Mouse (Mus musculus) B cell, adult 2 months (primary cell): ENCODE measurements around the gene Dao.

Source experiments
- DNase-seq, 2 experiments: peaks; one replicate each; pipeline ENCODE4 v3.0.0; 2022

Gene Dao

DNA sequence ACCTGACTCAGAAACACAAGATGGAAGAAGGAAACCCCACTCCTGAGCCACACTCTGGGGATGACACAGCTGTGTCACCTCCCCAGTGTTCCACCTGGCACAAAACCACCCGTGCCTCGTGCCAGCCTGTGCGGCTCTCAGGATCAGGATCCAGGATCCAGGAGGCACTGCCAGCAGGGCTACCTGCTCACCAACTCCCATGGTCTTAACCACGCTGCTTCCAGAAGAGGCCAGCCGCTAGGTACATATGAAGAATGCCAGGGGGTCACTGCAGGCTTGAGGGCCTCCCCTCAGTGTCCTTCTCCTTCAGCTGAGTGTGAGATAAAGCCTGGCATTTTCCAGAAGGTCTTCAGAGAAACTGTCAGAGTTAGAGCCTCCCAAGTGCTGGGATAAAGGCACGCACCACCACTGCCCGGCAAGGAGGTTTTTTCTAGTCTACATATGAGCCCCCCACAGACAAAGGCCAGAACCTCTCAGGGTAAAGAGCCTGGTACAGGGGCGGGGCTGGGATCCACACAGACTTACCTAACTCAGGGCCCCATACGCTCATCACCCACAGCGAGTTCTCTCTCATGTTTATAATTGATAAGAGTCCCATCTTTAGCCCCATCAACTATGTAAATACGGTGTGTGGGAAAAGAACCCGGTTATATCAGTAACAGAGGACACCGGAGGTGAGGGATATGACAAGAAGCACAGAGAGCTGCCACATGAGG is 19.3 kb upstream of the Dao start:
- no peak for DNase-seq

DNA sequence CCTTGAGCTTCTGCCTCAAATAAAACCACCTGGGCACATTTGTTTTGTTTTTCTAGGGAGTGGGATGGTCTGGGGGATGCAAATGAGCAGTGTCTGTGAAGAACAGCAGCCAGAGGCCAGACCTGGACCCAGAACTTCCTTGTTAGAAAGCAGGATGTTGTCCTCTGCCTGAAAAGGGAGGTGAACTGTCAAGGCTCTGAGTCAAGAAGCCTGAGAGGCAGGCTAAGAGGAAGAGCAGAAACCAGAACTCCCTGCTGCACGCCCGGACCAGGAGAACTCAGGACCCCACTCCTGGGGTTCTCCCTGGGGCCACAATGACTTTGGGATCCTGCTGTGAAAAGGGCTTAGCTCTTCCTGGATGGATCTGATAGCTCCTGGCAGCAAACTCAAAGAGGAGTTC is 17.8 kb upstream of the Dao start:
- no peak for DNase-seq

DNA sequence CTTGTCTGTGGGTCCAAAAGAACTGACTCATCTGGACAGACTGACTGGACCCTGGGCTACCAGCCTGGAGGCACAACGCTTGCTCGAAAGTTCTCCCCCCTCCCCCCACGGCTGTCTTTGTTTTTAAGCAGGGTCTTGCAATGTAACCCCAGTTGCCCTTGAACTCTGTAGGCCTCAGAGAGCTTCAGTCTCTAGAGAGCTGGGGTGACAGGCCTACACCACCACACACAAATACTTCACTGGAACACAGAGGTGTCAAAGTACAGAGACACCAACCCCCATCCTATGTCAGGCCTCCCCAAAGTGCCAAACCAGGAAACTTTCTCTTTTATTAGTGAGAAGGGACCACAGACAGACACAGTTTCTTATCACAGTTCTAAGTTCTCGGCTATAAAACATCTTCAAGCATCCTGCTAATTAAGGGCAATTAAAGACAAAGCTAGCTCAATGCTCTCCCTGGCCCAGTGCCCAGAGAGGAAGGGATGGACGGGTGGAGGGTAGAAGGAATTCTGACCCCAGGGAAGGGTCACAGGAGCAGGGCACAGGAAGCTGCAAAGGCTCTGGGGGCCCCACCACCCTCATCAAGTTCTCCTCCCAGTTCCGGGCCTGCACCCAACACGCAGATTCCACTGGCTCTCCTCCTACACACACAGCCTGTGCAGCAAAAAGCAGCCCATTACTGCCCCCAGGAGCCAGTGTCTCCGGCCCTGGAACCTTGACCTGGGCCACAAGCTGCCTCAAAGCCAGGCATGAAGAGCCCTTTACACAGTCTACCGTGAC is 17.1 kb upstream of the Dao start:
- no peak for DNase-seq

DNA sequence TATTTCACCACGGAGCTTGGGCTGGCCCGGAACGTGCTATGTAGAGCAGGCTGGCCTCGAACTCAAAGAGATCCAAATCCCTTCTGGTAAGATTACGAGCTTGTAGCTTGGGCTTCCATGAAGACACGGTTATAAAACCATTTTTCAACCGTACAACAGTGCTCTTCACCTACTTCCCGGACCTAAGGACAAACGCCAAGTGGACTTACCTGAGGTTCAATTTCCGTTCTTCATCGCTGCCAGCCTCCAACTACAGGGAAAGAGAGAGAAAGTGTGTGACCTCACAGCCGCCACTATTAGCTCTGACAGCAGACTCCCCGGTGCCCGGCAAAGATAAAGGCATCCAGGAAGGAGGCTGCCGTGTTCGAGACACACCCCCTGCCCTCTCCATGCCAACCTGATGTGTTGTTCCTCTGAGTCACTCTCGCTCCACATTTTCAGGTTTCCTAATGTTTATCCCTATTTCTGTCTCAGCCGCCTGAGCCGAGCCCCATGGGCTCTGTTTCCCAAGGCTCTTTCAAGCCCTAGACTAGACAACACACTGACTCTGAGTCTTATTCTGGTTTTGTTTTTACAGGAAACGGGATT is 14.0 kb upstream of the Dao start:
- no peak for DNase-seq

DNA sequence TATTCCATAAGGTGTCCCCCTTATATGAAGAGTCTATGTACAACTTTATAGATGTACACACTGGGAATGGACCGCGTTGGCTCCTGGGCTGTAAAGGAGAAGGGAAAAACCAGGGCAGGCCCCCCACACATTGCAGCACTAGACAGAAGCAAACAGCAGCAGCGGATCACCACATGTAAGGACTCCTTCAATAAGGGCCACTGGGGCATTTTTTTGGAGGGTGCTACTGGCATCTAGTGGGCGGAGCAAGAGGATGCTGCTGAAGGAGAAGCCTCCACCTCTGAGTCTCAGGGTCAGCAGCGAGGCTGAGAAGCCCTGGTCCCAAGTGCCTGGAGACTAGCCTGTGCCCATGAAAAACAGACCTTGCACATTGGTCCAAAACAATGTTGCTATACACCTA is 12.9 kb upstream of the Dao start:
- no peak for DNase-seq

DNA sequence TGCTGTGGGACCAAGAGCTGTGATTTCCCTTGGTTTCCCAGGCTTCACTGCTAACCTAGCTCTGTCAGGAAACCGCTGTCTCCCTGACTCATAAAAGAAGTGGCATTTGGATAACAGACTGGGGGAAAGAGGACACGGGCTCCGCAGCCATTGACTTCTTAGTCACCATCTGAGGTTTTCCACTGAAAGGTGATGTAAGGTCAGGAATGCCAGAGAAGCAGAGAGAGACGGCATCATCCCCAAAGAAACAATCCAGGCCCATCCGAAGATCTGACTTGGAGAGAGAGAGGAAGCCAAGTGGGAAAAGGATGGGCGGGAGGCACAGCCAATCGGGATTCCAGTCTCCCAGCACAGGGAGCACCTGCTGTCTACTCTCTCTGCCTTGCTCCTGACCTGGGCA is 12.4 kb upstream of the Dao start:
- DNase-seq: no peak

DNA sequence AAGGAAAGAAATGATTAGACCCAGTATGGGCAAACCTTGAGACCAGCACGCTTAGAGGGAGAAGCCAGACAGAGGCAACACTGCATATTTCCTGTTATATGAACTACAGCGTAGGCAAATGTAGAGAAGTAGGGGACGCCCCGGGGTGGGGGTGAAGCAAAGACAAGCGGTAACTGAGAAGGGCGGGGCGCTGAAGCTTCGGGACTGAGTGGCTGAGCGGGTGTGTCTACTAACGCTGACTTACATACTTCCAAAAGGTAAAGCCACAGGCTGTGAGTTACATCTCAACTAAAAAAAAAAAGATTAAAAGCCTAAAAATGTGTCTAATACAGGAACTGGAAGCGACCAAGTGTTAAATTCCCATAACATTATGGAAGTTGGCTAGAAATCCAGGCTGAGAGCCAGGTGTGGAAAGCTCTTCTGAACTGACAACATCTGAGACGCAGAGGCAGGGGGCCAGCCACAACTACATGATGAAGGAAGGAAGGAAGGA is 11.1 kb upstream of the Dao start:
- peak; percentile 92 to 96 for DNase-seq

DNA sequence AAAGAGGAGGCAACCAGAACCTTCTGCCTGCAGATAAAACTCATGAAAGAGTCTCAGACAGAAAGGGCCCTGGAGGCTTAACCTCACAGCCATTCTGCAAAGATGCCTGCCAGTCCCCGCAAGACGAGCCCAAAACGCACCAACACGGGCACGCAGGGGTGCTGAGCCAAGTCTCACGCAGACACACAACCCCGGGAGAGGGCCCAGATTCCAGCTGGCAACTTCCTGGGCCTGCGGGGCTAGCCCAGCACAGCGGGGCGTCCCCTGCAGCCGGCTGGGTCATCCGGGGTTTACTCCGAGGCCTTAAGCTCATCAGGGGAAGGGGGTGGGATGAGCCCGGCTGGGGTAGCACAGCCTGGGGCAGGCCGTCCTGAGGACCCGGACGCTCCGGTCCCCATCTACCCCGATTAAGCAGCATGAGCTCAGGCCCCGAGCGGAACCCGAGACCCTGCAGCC is 10.4 kb upstream of the Dao start:
- peak; percentile 51 to 53 for DNase-seq

DNA sequence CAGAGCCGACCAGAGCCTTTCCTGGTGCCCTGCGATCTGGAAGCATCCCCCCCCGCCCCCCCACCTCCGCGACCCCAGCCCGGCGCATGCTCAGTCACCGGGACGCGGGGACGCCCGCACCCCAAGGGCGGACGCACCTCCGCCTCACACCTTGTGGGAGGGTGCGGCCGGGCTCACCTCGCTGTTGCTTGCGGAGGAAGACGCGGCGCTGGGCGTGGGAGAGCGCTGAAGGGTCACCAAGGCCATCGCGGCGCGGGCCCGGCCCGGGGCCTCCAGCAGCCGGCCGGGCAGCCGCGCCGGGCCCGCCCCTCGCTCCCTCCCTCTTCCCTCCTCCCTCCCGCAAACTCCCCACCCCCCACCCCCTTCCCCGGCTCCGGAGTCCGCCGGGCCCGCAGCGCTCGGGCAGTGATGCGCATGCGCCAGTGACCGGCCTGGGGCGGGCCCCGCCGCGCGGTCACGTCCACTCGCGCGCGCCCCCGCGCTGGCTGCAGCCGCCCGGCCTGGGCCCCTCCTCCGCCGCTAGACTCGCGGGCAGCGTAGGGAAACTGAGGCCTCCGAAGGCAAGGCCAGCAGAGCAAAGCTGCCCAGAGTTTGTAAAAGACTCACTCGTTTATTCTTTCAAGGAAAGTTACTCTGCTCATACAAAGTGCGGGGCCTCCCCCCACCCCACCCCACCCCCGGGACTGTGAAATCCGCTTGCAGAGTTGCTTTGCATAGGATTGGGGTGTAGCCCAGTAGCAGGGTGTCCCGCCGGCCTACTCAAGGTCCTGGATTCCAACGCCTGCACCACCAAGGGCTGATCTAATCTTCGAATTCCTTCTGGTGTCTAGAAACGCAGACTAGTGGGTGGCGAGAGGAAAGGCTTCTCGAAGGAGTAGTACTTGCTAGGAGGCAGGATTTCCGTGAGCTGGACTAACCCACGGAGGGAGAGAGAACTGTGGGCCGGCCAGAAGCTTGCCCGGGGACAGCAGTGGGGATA is 9.7 kb upstream of the Dao start, which contains the start of gene Ssh1:
TSS of gene Ssh1 (minus strand) at position 408 of the 979 bp plus-strand sequence.
- DNase-seq: peak; percentile 77 to 83

DNA sequence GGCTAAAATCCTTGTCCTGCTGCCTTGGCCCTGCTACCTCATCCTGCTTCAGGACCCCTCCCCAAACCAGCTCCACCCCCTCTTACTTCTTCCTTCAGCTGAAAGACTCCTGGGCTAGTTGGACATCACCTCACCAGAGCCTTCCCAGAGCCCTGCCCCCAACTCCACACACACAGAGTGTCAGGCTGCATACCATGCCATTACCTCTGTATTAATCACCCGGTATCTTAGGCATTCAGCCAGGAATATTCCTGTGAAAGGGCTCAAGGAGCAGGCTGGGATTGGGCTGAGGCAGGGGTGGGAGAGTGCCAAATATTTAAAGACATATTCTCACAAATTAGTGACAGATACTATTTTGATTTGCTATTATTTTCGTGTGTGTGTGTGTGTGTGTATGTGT is 7.0 kb upstream of the Dao start:
- no peak for DNase-seq

DNA sequence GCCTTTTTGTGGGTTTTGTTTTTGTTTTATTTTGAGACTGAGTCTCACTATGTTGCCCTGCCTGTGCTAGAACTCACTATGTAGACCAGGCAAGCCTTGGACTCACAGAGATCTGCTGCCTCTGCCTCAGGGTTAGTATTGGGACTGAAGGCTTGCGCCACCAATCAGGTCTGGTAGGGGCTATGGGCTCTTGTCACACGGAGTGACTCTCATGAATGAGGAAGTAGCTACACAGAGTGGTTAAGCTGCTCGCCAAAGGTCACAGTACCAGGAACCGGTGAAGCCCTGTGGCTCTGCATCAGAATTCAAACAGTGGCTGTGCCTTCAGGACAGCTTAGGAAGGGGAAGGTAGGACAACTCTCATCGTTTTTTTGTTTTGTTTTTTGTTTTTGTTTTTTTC is 4.1 kb upstream of the Dao start:
- peak; percentile 62 to 64 for DNase-seq

DNA sequence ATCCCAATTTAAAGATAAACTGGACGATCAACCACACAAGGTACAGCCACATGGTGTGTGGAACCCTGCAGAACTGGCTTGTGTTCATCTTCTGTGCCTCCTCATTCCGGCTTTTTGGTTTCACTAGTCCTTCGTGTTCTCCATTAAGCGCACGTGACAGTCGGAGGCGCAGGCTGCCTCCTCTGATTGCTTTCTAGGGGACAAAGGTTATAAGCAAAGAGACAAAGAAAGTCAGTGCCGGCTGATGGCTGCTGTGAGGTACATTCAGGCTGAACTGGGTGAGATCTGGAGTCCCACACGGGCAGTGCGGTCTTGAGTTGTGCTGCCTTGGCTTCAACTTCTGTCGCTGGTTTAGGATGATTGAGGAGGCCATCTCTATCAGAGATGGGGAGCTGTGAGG is 1.1 kb downstream of the Dao start:
- DNase-seq: no peak

DNA sequence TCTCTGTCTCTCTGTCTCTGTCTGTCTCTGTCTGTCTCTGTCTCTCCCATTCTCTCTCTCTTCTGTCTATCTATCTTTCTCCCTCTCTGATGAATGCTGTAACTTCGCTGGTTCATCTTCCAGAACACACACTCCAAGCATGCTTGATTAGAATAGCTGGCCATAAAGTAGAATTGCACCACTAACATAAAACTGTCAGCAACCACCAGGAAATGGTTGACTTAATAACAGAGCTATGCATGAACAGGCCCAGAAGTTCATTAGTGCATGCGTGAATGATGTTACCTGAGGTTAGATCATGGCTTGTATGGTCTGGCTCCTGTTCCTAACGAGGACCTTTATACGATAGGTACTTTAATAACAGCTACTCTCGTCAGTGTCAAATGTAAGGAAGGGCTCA is 1.6 kb downstream of the Dao start:
- no peak for DNase-seq

DNA sequence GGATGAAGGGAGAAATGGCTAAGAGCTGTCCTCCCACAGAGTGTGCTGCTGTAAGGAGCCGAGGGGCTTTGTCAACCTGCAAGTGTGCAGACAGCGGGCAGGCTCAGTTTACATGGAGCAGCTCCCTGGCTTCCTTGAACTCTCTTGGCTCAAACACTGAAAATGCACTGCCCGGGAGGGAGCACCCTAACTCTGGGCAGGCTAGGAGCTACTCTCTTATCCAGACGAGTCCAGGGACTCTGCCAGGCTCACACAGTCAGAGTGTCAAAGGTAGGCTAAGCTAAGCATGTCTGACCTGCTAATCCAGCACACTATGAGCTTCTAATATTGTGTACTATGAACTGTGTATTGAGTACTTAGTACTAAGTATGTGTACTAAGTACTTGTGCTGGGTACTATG is 3.5 kb downstream of the Dao start:
- DNase-seq: no peak

DNA sequence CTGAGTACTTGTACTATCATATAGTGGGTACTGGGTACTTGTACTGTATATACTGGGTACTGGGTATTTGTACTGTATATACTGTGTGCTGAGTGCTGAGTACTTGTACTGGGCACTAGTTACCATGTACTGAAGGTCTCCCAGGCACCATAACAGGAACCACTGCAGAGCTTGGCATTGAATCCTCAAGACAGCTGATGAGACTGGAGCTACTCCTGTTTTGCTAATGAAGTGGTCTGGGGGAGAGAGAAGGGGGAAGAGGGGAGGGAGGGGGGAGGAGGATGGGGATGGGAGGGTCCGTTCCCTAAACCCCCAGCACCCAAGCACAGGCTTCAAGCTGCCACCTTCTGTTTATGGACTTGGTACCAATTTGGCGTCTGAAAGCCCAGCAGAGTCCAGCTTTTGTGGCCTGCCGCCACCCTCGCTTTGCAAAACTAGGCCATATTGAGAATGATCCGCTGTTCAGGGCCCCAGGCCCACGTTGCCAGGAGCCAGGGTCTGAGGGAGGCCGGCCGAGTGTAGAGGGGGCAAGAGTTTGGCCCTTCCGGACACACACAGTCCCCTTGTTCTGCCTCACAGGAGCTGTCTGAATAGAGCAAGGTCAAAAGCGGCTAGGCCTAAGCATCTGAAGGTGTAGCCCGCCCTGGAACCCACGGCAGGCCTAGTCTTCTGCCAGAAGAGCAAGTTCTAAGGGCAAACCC is 4.4 kb downstream of the Dao start:
- DNase-seq: no peak

DNA sequence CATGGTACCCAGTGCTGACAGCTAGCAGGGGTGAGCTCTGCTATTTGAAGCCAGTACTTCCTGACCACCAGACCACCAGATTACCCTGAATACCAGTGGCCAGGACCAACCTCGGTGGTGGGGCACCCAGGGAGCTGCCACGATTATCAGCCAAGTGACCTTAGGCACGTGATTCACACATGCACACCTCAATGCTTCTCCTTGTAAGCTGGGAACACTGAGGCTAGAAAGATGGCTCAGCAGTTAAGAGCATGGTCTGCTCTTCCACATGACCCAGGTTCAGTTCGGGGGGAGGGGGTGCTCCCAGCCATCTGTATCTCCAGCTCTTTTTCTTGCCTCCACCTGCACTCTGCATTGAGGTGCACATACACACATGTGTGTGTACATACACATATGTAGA is 5.5 kb downstream of the Dao start:
- DNase-seq: no peak

DNA sequence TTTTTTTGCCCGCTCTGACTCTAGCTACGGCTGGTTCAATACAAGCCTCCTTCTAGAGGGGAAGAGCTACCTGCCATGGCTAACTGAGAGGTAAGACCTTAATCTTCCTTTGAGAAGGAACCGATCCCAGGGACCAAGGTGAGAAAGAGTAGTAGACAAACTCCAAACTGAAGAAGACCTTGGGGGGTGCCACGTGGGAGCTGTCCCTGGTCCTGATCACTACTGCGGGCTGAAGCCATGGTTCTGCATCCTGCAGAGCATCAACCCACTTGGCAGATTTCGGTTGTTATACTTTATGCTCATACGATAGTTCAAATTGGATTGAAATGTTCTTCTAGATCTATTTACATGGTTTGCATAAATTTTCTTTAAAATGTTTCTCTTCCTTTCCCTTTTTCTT is 11.6 kb downstream of the Dao start:
- peak; percentile 33 to 34 for DNase-seq

DNA sequence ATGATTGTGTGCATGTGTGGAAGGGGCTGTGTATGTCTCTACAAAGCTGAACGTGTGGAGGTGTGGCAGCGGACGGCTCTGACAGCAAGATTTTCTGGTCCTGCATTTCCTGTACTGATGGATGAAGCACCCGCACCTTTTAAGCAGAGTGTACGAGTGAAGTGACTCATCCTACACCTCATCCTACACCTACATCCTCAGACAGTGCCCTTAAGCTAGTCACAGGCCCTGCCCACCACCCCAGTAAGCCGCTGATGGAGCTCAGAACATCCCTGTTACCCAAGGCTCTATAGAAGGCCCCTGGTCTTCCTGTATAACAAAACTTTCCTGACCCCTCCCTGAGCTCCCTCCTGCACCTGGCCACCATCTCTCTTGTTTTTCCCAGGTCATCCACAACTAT is 20.9 kb downstream of the Dao start:
- DNase-seq: no peak

DNA sequence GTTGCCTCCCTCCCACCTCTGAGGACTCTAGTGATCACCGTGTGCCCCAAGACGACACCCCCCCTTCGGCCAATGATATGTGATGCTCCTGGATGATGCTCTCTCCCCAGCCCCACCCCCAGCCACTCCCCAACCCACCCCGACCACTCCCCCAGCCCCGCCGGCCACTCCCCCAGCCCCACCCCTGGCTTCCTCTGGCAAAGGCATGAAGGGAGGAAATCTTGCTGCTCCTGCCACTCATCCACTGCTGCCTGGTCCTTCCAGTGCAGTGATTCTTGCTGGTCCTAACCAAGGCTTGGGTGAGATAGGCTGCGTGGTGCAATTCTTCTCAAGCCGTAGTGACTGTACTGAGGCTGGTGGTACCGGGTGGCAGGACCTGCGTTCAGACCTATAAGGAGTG is 21.4 kb downstream of the Dao start:
- DNase-seq: no peak

DNA sequence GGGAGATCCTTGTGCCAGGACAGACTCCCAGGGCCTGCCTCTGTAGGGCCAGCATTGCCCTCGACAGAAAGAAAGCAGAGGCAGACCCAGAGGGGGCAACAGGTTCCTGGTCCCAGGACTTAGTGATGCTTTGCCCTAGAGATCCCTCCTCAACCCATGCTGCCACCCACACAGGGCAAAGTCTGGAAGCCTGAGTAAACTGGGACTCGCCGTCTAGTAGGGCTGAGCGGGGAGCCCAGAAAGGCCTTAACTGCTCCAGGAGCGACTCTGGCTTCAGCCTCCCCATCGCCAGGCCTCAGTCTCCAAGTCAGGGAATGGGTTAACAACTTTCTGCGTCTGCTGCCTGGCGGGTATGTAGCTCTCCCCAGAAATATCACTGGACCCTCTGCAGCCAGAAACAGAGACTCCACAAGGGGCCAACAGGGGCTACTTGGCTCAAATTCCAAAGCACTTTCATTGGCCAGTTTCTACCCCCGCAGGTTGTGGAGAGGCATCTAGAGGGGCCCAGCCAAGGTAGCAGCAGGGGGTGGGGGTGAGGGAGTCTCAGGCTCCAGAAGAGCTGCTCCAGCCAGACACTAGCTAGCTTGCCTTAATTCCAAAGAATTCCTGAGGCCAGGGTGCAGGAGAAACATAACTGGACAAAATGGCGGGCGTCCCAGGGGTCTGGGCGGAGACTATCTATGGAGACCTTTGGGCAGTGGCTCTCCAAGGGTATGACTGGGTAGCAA is 23.9 kb downstream of the Dao start:
- DNase-seq: no peak

DNA sequence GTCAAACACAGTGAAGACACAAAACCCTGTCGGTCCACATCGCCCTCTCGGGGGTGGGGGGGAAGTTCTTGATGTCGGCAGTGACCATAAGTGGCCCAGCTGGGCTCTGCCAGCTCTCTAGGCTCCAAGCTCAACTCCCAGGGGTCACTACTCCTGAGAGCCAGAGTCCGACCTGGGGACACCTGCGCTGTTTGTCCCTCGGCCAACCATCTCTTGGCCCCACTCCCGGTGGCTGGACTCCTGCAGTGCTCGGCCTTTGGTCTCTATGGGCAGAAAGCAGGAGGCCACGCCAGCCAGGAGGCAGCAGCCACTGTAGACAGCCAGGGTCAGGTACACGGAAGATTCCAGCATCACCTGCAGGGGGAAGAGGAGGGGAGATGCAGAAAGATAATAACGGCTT is 24.6 kb downstream of the Dao start:
- DNase-seq: no peak
